Mouse (Mus musculus): ENCODE results near the gene Slc36a4. TPM values are rescaled to one million over a fixed set of nuclear protein-coding genes. Genes with fewer than 3 reads are reported as not detected.

Slc36a4 gene
- polyA plus RNA-seq, 1 experiment from 2014 or later: 10.0 TPM

- H3K9me3 ChIP-seq: no peaks in the 10 kb centered on the region
- no peaks in the 10 kb centered on the region for H3K36me3 ChIP-seq
- no peak overlapping the region for H3K27ac ChIP-seq
- WGBS: 88% methylated on average over 12 of the region's 12 CpGs
- H3K4me2 ChIP-seq: no peak overlapping the region
- H3K27me3 ChIP-seq (replicated peaks): no peaks in the 10 kb centered on the region
- H3K9ac ChIP-seq: no peak overlapping the region
- H3K4me3 ChIP-seq (replicated peaks): no peak overlapping the region
- no peak for ATAC-seq (ENCODE audit: insufficient read depth, low FRiP score, low read depth)
- no peaks in the 10 kb centered on the region for H3K4me1 ChIP-seq
Observed at GRCm38 (mm10) chr9:15772766-15773165, 63.2 kb downstream of the Slc36a4 start.

- 54% methylated on average over 2 of the region's 4 CpGs for whole genome bisulfite sequencing
- H3K4me1 ChIP-seq: no peaks in the 10 kb centered on the region
- no peak overlapping the region for H3K4me2 ChIP-seq
- no peak overlapping the region for H3K9ac ChIP-seq
- no peak for ATAC-seq (ENCODE audit: insufficient read depth, low FRiP score, low read depth)
- H3K4me3 ChIP-seq (replicated peaks): no peak overlapping the region
- no peak overlapping the region for H3K27ac ChIP-seq
- no peaks in the 10 kb centered on the region for H3K27me3 ChIP-seq (replicated peaks)
- no peaks in the 10 kb centered on the region for H3K36me3 ChIP-seq
- H3K9me3 ChIP-seq: no peaks in the 10 kb centered on the region
Observed at GRCm38 (mm10) chr9:15773426-15773825, 63.9 kb downstream of the Slc36a4 start.

GRCm38 (mm10) chr9:15774911-15775310, 65.4 kb downstream of the Slc36a4 start:
- Histone ChIP-seq H3K27me3 (replicated peaks) (no peaks in the 10 kb centered on the region), H3K27ac (no peak overlapping the region), H3K4me2 (no peak overlapping the region), H3K9ac (no peak overlapping the region), H3K9me3 (no peaks in the 10 kb centered on the region), H3K4me1 (no peaks in the 10 kb centered on the region), H3K36me3 (no peaks in the 10 kb centered on the region), H3K4me3 (replicated peaks) (no peak overlapping the region)
- 74% methylated on average over 1 of the region's 1 CpGs for WGBS
- ATAC-seq (ENCODE audit: insufficient read depth, low FRiP score, low read depth): no peak

DNA sequence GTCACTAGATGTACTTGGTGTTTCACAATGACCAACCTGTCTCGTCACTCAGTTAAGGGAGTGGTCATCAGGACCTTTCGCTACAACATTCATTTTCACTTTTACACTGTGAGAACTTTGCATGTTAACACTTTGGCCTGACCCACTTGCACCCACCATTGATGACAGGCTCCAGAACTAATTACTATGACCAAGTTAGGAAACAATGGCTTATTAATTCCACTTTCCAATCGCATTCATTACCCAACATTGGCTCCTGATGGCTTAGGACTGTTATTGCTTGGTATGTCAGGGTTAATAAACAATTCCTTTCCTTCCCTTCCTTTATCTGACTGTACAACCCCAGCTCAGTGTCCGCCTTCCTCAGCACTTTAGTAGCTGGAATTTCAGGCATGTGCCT, 72.4 kb downstream of the Slc36a4 start:
- no peak overlapping the region for H3K9ac ChIP-seq
- H3K36me3 ChIP-seq: no peaks in the 10 kb centered on the region
- no peaks in the 10 kb centered on the region for H3K27me3 ChIP-seq (replicated peaks)
- no peak overlapping the region for H3K4me3 ChIP-seq (replicated peaks)
- H3K27ac ChIP-seq: no peak overlapping the region
- 56% methylated on average over 4 of the region's 4 CpGs for WGBS
- H3K4me2 ChIP-seq: no peak overlapping the region
- H3K9me3 ChIP-seq: no peaks in the 10 kb centered on the region
- H3K4me1 ChIP-seq: no peaks in the 10 kb centered on the region
- no peak for ATAC-seq (ENCODE audit: insufficient read depth, low FRiP score, low read depth)

DNA sequence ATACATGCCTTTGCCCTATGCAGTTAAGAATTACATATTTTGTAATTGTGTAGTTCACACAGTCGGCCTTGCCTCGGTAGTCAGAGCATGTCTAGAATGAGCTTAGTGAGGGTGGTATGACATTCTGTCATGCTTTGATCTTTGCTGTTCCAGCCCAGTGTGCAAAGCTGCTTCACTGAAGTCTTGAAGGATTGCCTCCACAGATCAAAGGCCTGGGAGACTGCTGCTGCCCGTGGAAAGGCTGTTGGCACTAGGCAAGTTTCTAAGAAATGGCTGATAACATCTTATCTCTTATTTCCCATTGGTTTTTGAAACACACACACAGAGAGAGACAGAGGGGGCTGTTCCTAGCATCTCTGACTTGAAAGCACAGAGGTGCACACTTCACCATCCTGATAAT, 76.7 kb downstream of the Slc36a4 start:
- H3K9ac ChIP-seq: no peak overlapping the region
- ATAC-seq (ENCODE audit: insufficient read depth, low FRiP score, low read depth): no peak
- H3K36me3 ChIP-seq: no peaks in the 10 kb centered on the region
- no peaks in the 10 kb centered on the region for H3K4me1 ChIP-seq
- no peaks in the 10 kb centered on the region for H3K27me3 ChIP-seq (replicated peaks)
- no peaks in the 10 kb centered on the region for H3K9me3 ChIP-seq
- H3K4me3 ChIP-seq (replicated peaks): no peak overlapping the region
- WGBS: 56% methylated on average over 3 of the region's 3 CpGs
- no peak overlapping the region for H3K27ac ChIP-seq
- H3K4me2 ChIP-seq: no peak overlapping the region

- H3K4me3 ChIP-seq (replicated peaks): no peak overlapping the region
- no peaks in the 10 kb centered on the region for H3K36me3 ChIP-seq
- H3K4me2 ChIP-seq: no peak overlapping the region
- 65% methylated on average over 2 of the region's 2 CpGs for WGBS
- H3K4me1 ChIP-seq: no peaks in the 10 kb centered on the region
- ATAC-seq (ENCODE audit: insufficient read depth, low FRiP score, low read depth): no peak
- no peaks in the 10 kb centered on the region for H3K27me3 ChIP-seq (replicated peaks)
- no peak overlapping the region for H3K27ac ChIP-seq
- no peaks in the 10 kb centered on the region for H3K9me3 ChIP-seq
- no peak overlapping the region for H3K9ac ChIP-seq
Observed at GRCm38 (mm10) chr9:15786610-15787009, 77.1 kb downstream of the Slc36a4 start.

DNA sequence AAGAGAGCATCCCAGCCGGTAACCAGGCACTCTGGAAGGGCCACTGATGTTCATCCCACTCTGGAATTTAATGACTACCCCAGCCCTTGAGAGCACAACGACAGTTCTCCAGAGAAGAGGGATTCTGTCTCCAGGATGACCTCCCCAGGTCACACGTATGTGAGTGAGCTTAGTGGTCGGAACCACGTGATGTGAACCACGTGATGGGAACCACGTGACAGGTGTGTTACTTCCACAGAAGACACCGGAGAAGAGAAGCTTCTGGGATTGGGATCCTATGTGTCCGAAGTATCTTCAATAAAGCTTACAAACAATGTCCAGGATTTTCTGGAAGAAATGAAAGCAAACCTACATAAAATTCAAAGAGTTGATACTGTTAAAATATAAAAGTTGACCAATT, 82.5 kb downstream of the Slc36a4 start:
- H3K9me3 ChIP-seq: no peaks in the 10 kb centered on the region
- no peak overlapping the region for H3K4me3 ChIP-seq (replicated peaks)
- no peaks in the 10 kb centered on the region for H3K36me3 ChIP-seq
- H3K27ac ChIP-seq: no peak overlapping the region
- no peak overlapping the region for H3K9ac ChIP-seq
- H3K4me2 ChIP-seq: no peak overlapping the region
- no peaks in the 10 kb centered on the region for H3K27me3 ChIP-seq (replicated peaks)
- 79% methylated on average over 9 of the region's 9 CpGs for WGBS
- no peaks in the 10 kb centered on the region for H3K4me1 ChIP-seq
- ATAC-seq (ENCODE audit: insufficient read depth, low FRiP score, low read depth): no peak

Other genes starting within 250 kb of the Slc36a4 start
- gene Smco4, start 216.3 kb upstream of the Slc36a4 start, polyA plus RNA-seq (2015; fragmentation: Nextera tagmentation; extraction: Ambion mirVana): 4.1 and 4.9 TPM in 2 replicates
- 0.12 and 0.40 TPM in 2 replicates for gene Deup1, start 81.8 kb upstream of the Slc36a4 start, polyA plus RNA-seq (2015; fragmentation: Nextera tagmentation; extraction: Ambion mirVana)
- gene Mtnr1b, start 164.8 kb downstream of the Slc36a4 start, polyA plus RNA-seq (2015; fragmentation: Nextera tagmentation; extraction: Ambion mirVana): not detected in 2 replicates